Mouse (Mus musculus) heart, postnatal 4 days (tissue): ENCODE data around the gene Top3a. TPM values are rescaled to one million over a fixed set of nuclear protein-coding genes. Genes with fewer than 3 reads are reported as not detected.

ENCODE experiments used
- DNase-seq: peaks from one replicate; pipeline ENCODE4 v3.0.0; 2021
- total RNA-seq, 2 experiments: library from RNA; stranded (reverse); gene quantifications; 2 replicates each; pipeline ENCODE4 v1.2.3; 2021

Gene Top3a
- total RNA-seq, 2 experiments from 2014 or later: 7.7 to 8.0 TPM

DNA sequence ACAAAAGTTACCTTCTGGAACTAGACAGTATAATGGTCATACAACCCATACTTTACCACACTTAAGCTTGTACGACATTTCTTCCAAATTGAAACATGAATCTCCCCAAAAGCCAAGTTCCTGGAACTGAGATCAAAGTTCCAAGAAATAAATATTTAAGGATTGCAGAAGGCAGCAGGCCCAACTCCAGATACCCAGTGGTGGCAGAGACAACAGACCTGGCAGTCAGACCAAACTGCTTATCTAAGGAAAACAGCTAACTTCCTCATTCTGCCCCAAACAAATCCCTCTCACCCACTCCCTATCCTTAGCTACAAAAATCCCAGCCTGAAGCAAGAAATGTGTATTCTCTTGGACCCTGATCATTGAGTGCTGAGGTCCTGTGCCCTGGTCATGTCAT, 2.3 kb downstream of the Top3a start:
- DNase-seq: no peak

DNA sequence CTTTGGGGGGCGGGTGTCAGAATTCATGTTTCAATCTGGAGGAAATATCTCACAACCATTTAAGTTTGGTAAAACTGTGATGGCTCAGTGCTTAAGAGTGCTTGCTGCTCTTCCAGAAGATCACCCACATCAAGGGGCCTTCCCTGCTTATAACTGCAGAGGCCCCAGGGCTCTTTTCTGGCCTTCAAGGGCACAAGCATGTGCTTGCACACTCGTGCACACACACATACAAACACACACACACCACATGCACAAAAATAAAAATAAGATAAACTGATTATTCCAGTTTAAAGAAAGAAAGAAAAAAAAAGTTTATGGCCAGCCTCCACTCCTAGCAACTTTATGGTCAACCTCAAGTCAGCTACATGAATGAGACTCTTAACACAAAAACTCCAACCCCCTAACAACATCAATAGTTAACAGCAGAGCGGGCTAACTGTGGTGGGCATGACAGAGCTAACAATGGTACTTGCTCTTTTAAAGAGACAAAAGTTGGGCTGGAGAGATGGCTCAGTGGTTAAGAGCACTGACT, 2.9 kb downstream of the Top3a start:
- no peak for DNase-seq

DNA sequence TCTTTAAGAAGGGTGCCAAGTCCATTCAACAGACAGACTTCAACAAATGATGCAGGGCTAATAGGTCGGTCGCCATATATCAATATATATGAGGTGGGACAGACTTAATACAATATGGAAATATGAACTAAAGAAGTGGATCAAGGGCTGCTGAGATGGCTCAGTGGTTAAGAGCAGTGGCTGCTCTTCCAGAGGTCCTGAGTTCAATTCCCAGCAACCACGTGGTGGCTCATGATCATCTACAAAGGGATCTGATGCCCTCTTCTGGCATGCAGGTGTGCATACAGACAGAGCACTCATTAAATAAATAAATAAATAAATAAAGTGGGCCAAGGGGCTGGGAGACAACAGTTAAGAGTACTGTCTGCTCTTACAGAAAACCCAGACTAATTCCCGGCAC, 5.0 kb downstream of the Top3a start:
- DNase-seq: no peak

DNA sequence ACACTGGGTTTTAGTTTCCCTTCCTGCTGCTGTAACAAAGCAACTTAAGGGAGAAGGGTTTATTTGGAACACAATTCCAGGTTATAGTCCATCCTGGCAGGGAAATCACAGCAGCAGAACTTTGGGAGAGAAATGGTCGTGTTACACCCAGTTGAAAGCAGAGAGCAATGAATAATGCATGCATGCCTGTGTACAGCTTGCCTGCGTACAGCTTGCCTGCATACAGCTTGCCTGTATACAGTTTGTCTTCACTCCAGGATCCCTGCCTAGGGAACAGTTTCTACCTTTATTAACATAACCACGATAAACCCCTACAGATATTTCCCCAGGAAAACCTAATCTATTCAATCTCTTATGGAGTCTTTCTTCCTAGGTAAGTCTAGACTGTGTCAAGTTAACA, 6.4 kb downstream of the Top3a start:
- no peak for DNase-seq

DNA sequence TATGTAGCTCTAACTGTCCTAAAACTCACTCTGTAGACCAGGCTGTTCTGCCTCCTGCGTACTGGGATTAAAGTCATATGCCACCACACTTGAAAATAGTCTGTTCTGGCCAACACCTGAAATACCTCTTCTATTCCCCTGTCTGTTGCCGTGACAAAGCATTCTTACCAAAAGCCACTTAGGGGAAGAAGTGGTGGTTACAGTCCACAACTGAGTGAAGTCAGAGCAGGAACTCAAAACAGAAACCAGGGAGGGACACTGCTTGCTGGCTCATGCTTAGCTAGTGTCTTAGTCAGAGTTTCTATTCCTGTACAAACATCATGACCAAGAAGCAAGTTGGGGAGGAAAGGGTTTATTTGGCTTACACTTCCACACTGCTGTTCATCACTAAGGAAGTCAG, 7.8 kb downstream of the Top3a start:
- DNase-seq: no peak

DNA sequence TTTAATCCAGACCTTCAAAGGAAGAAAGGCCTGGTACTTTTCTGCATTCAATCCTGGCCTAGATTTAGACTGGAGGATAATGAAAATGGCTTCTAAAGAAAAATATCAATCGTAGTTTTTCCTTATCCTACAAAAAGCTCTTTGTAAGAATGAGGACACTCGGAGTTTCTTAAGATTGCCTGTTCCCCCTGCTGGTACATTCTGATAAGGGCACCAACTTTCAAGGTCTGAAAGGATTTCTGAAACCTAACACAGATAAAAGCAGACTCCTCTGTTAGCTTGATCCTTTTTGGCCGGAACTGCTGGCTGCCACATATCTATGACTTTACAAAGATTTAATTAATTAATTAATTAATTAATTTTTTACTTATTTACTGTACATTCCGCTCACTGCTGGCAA, 10.2 kb downstream of the Top3a start:
- no peak for DNase-seq

DNA sequence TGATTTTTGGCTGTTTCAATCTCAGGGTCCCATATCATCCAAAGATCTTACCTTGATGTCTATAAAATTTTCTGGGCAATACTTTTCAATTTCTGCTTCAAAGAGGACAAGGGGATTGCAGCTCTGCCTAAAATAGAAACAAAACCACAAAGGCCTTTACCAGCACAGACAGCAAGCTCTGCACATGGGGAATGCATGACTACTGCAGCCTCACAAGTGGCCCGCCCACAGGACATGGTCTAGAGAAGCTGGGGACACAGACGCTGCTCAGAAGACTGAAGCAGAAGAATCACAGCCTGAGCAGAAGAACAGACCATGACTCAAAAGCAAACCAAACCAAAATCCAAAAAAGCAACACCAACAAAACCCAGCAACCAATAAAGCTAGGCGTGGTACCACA, 15.5 kb downstream of the Top3a start:
- no peak for DNase-seq

DNA sequence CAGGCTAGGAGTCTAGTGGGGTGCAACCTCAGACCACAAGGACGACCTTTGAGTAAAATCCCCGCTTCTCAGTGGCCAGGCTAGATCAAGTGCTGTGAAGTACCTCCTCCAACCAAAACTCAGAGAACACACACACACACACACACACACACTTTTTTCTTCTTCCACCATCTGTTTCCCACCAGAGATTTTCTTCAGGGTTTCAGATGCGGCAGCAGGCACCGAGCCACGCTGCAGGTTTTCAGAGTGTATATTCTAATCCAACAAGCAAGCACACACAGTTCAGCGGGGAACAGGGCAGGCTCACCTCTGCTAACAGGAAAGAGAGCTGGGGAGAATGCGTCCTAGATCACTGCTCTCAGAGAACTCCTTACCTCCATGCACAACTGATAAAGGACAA, 21.6 kb downstream of the Top3a start:
- DNase-seq: no peak

DNA sequence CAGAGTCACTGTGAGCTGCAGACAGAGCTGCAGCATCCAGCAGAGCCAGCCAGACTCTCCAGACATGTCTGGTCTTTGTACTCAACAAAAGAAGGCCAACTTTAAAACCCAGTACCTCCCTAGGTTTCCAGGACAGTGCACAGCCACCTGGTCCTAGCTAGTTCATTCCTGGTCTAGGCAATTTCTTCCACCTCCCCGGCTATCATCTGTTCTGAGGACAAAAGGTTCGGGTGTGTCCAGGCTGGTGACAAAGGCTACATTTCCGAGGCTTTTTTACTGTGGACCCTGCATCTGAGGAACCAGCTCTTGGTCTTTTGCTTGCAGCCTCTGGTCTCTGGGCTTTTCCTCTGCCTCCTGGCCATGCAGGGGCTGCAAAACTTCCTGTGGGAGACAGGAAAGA, 36.8 kb downstream of the Top3a start:
- DNase-seq: no peak

DNA sequence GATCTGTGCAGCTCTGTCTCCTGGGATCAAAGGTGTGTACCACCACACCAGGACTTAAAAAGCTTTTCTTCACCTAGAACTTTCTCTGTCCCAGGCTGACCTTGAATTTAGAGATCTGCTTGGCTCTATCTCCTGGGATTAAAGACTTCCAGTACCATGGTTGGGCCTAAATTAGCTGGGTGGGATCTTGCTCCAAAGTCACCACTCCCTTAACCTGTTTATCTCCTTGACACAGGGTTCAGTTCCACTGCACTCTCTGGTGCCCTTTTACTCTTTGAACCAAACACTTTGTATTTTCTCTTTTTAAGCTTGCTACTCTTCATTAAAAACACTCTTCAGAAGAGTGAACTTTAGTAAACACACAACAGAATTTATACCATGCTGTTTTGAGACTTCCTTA, 39.7 kb downstream of the Top3a start:
- no peak for DNase-seq

DNA sequence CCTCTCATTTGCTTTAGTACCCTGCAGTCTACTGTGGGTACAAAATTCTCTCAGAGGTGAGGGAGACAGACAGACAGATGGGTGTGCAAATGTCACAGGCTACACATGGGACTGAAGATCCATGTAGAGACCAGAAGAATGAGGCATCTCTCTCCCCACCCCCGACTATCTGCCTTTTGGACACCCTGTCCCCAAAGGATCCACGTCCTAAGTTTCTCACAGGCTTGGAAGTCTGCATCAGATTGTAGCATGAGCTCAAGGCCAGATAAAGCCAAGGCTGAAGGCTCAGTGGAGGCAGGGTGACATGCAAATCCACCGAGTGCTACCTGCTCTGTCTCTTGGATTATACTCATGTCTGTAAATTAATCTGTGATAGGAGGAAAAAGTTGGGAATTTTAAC, 40.7 kb downstream of the Top3a start:
- DNase-seq: no peak

DNA sequence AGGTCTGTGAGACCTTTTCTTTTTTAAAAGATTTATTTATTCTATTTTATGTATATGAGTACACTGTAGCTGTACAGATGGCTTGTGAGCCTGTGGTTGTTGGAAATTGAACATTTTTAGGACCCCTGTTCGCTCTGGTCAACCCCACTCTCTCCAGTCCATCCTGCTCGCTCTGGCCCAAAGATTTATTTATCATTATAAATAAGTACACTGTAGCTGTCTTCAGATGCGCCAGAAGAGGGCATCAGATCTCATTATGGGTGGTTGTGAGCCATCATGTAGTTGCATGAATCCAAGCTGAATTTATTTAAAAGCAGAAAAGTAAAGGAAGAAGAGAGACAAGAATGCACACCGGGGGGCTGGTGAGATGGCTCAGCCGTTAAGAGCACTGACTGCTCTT, 42.0 kb downstream of the Top3a start:
- DNase-seq: no peak

DNA sequence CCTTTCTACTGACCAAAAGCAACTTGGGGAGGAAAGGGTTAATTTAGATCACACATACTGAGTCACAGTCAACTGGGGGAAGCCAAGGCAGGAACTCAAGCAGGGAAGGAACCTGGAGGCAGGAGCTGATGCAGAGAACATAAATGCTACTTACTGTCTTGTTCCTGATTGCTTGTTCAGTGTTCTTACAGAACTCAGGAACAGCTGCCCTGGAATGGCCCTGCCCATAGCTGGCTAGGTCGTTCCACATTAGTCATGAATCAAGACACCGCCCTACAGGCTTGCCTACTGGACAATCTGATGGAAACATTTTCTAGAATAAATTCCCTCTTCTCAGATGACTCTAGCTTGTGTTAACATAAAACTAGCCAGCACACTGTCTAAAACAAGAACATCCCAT, 43.0 kb downstream of the Top3a start:
- DNase-seq: no peak

DNA sequence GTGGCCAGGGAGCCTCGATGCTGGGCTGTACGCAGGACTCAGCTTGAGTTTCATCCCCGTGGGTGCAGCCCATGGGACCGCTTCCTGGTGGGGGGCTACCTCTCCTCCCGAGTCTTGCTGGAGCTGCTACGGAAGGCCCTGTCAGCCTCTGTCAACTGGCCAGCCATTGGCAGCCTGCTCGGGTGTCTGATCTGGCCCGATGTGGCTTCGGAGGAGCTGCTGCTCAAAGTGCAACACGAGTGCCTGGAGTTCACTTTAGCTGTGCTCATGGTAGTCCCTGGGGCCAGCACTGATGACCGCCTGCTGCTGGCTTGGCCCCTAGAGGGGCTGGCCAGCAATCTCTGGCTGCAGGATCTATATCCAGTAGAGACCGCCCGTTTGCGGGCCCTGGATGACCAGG, 45.9 kb downstream of the Top3a start:
- DNase-seq: no peak

DNA sequence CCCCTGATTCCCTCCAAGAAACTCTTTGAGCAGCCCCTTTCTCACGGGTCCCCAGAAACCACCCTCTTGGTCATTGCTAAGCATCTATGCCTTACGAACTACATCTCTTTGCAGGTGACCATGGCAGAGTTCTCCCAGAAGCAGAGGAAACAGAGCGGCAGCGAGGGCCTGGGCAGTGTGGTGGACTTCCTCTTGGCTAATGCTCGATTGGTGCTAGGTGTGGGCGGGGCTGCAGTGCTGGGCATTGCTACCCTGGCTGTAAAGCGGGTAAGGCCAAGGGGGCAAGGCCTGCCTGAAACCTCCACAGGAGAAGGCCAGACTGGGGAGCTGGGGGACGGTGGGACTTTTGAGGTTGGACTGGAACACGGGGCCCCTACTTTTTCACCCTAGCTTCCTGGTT, 47.0 kb downstream of the Top3a start:
- DNase-seq: no peak

DNA sequence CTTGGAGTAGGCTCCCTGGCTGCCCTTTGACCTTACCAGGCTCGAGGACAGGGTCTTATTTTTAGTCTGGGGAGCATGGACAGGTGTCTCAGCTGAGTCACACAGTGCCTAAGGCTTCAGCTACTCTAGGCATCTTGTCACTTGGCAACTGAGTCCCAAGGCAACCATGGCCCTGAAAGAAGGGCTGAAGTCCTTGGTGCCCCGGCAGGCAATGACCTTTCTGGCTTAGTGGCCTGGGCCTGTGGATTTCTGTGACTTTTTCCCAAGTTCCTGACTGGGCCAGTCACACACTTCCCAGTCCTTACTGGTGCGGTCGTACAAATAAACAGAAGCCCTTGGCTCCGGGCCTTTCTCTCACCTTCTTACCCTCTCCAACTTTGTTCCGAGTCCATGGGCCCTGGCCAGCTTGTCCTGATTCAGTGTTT, 47.9 kb downstream of the Top3a start:
- no peak for DNase-seq

DNA sequence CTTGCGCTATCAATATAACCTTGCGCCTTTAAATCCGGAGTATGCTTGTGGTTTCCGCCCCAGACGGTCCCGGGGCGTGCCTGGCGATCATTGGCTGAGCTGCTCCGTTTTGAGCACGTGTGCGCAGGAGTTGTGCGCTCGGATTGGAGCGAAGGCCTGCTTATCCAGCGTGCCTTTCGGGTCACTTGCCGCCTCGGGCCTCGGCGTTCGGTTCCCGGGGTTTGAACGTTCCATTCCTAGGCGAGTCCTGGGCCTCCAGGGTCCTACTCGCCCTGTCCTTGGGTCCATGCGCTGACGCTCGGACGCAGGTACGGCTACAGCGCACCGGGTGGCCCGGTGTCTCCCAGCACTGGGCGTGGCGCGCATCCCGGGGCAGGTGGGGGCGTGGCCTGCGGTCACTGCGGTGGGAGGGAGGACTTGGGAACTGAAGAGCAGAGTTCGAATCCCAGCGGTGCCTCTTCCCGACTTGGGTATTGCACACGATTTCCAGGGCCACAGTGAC, 48.9 kb downstream of the Top3a start, which contains the start of gene Mief2:
Gene Mief2, plus strand, starts transcription at position 139 of the 502 bp plus-strand sequence.
- peak; percentile 94 for DNase-seq

DNA sequence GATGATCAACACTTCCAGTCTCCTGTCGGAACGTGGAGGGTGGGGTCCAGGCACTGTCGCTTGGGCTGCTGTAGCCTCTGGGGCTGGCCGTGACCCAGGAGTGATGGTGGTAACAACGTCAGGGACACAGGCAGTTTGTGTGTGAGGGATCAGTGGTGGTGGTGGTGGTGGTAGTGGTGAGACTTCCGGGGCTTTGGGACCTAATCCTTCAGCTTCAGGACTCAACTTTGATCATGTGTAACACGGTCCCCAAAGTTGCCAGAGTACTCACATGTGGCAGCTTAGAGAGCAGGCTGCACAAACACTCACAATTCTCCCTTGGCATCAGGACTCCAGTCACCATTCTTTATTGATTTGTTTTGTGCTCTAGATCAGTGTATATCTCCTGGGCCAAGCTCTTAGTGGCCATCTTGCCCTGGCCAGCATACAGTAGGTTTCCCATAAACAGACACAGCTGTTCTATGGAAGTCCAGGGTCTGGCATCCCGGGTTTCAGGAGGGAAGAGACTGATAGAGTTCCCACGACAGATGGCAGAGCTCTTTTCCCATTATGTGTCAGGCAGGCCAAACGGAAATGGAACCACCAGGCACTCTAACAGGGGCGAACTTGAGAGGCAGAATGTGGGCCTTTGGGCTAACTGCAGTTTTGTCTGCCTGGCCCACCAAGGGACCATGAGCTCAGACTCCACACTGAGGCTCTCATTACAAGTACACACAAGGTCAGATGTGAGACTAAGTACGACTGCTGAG, 49.6 kb downstream of the Top3a start:
- DNase-seq: peak; percentile 34

DNA sequence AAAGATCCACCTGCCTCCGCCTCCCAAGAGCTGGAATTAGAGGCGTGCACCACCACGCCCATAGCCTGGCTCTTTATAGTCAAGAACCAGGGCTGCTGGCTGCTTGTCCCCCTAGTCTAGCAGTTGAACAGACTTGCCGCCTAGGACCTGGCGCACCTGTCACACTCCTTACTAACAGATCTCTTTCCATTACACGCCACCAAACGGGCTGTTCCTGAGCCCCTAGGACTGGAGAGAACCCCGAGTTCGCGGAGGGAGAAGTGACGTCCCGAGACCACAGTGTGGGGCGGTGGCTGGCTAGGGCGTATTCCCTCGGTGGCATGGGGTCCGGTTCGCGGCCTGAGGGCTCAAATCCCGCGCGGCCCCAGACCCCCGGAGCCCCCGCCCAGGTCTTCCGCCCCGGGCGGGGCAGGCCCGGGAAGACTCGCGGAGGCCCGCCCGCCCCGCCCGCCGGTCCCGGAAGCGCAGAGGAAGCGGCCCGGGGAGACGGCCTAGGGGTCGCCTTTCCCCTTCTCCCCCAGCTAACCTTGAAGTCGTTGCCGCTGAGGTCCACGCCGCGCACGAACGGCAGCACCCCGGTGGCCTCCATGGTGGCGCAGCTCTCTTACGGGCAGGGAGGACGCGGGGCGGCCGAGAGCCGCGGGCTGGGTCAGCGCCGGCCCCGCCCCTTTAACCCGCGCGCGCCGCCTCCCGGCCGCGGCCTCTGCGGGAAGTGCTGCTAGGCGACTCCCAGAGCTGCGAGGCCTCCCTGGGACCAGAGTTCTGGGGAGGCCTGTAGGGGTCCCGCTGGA, 50.4 kb downstream of the Top3a start, which contains the start of gene Flii:
Gene Flii, minus strand, starts transcription at position 663 of the 791 bp plus-strand sequence.
- DNase-seq: peak; percentile 91

DNA sequence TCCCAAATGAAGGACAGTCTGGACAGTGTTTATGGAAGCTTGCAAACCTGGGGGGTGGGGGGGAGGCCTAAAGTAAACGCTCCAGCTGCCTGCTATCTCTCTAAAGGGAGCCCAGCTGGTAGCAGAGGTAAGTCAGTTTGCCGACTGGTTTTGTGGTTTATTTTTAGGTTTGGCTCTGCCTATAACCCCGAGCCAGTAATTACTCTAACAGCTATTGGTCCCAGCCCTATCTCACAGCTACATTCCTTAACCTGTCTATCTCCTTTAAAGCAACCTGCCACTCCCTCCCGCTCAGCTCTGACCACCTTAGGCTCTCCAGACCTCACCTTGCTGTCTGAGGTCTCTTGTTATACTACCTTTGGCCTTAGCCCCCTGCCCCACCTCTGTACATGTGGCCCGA, 57.9 kb downstream of the Top3a start:
- no peak for DNase-seq

DNA sequence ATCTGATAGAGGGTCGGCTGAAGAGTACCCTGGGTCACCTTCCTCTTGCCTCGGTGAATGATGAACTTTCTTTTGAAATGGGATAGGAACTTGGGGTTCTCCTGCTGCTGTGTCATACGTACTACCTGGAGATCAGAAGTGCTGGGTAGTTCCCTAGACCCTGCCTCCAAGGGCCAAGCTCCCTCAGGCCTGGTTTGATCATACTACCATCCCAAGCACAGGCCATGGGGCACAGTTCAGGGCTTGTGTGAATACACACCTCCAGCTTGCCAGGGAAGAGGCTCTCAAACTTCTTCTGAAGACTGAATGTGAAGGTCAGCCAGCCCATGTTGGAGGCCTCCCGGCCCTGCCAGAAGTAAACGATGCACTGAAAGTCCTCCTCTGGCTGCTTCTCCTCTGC, 61.3 kb downstream of the Top3a start:
- DNase-seq: no peak

DNA sequence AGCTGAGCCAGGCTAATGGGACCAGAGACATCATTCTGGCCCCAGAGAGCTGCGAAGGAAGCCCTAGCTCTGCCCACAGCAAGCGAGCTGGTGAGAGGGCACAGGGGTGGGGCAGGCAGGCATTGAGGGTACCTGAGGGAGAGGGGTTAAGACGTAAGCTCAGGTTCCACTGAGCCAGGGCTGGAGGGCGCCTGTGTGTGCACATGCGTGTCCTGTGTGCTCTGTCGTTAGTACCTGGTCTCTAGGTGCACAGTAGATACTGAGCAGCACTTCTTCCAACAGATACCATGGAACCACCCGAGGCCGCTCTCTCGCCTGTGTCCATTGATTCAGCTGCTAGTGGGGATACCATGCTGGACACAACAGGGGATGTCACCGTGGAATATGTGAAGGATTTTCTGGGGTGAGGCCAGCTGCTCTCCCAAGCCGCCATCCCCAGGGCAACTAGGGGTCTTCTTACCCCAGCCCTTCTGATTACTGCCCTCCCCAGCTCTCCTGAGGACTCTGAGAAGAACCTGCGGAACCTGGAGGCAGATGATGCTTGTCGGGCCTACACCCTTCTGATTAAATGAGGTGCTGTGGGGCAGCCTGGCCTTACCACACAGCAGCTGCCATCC, 64.4 kb downstream of the Top3a start:
- no peak for DNase-seq

DNA sequence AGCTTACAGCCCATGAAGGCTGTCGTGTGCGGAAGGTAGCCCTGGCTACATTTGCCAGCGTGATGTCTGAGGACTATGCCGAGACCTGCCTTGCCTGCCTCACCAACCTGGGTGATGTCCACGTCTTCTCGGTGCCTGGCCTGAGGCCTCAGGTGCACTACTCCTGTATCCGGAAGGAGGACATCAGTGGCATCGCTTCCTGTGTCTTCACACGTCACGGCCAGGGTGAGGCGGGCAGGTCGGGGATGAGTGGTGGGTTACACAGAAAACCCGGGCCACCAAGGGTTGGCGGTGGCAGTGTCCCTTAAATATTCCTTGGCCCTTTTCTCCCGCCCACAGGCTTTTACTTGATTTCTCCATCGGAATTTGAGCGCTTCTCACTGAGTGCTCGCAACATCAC, 65.1 kb downstream of the Top3a start:
- DNase-seq: no peak
